14 mouse cellular contexts compared by ENCODE assay signal in the genomic region with DNA sequence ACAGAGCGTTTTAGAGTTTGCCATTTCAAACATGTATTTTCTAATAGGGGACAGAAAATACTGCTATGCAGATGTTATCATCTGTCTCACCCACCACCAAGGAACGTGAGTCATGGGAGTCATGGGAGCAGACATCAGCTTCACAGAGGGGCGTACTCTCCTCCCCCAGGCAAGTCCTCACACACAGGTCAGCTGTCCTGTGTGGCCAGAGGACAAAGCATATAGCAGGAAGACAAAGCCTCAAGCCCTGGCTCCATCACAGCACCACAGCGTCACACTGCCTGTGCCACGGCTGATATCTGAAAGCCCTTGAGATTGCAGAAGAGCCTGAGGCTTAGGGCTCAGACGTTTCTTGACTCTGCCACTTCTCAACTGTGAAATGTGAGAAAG.
"Had no signal": no experiment of that assay in that cellular context is flagged by ENCODE, and none has a peak within 500 bp of the region (broad histone marks: within the 10 kb centered on the region; RNA-seq: fewer than 3 reads in every experiment).

No protein-coding gene starts in this region.

- ATAC-seq: liver, embryonic 12.5 days had no signal

- H3K27me3 ChIP-seq: limb, embryonic 15.5 days; liver, embryonic 12.5 days; neural tube, embryonic 15.5 days had no signal

- H3K4me3 ChIP-seq: limb, embryonic 15.5 days; liver, embryonic 12.5 days; midbrain, embryonic 10.5 days; myocyte; neural tube, embryonic 15.5 days had no signal

- H3K4me2 ChIP-seq: limb, embryonic 15.5 days; liver, embryonic 12.5 days; neural tube, embryonic 15.5 days had no signal

- H3K36me3 ChIP-seq: limb, embryonic 15.5 days; liver, embryonic 12.5 days; midbrain, embryonic 10.5 days; neural tube, embryonic 15.5 days had no signal

- H3K27ac ChIP-seq: kidney, postnatal 0 days; limb, embryonic 15.5 days; liver, embryonic 12.5 days; midbrain, embryonic 10.5 days; neural tube, embryonic 15.5 days had no signal

- H3K9ac ChIP-seq: limb, embryonic 15.5 days; liver, embryonic 12.5 days; neural tube, embryonic 15.5 days had no signal

- H3K4me1 ChIP-seq: limb, embryonic 15.5 days; liver, embryonic 12.5 days; midbrain, embryonic 10.5 days; neural tube, embryonic 15.5 days had no signal

- H3K9me3 ChIP-seq: limb, embryonic 15.5 days; liver, embryonic 12.5 days; midbrain, embryonic 10.5 days; neural tube, embryonic 15.5 days had no signal

- DNase-seq: kidney, adult 8-10 months; kidney, postnatal 36 days; layer of hippocampus, adult 9-11 months; layer of hippocampus, postnatal 36 days; midbrain, embryonic 14.5 days; right cerebral cortex, adult 18-20 months; right cerebral cortex, postnatal 25 days; thymus, postnatal 36 days had no signal
